Mouse (Mus musculus): Measurements from ENCODE around the gene Tst.

DNA sequence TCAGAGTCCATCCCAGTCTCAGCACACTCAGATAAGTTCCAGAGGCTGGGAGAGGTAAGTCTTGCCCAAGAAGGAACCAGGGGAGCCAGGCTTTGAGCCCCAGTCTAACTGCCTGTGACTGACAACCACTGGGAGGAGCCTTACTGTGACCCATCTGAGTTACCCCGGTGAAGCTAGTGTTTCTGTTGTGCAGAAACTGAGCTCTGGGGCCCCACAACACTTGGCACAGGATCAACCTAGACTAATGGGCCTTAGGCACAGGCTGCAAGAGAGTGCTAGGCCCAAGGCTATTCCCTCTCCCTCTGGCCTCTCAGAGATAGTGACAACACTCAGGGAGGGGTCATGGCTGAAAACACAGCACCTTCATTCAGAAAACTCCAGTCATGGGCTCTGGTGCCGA, 45.5 kb upstream of the Tst start:
- TF ChIP-seq CTCF (IDR thresholded peaks at IDR 0.05; ENCODE audit: extremely low read depth, insufficient read depth, insufficient read length, insufficient replicate concordance) = no peak
- TF ChIP-seq POLR2A (IDR thresholded peaks at IDR 0.05; ENCODE audit: low read depth, low read length) = no peak
